Mouse (Mus musculus) neural tube, embryonic 10.5 days (tissue): ENCODE measurements around the gene Cbx6.

Experiments used
- DNase-seq: peaks from one replicate; pipeline ENCODE4 v3.0.0-alpha.2; 2017; ENCODE audit warnings: low spot score; ENCODE audit errors: extremely low spot score

The Cbx6 gene

DNA sequence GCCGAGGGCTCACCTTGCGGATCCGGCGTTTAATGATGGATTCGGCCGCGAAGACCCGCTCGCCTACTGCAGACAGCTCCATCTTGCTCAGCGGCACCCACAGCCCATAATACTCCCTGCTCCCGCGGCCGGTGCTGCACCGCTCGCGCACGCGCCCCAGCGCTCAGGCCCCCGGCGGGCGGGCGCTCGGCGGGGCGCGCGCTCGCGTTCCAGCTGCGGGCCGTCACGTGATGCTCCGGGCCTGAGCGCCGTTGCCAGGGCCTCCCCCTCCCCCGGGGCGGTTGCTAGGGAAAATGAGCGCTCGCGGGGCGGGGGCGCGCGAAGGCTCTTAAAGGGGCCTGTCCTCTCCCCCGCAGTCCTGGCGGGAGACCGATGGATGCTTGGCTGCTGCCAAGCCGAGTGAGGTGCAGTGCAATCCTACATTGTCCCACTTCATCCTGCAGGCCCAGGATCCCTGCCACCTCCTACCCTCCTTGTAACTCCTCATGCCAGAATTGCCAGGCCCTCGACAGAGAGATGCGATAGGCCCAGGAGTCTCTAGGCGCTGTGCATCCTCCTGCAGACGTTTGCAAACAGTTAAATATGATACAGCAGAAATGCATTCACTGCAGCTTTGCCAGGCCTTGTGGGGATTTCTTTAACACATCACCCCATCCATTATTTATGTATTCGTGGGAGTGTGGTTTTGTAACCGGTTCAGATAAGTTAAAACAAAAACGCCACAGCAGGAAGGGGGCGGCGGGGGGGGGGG is at the start of gene Cbx6, which contains the start of gene Npcd:
Gene Cbx6, minus strand, starts transcription at position 559 of the 751 bp plus-strand sequence.
Gene Npcd, minus strand, starts transcription at position 108 of the 751 bp plus-strand sequence.
- DNase-seq, result peak; percentile 99

DNA sequence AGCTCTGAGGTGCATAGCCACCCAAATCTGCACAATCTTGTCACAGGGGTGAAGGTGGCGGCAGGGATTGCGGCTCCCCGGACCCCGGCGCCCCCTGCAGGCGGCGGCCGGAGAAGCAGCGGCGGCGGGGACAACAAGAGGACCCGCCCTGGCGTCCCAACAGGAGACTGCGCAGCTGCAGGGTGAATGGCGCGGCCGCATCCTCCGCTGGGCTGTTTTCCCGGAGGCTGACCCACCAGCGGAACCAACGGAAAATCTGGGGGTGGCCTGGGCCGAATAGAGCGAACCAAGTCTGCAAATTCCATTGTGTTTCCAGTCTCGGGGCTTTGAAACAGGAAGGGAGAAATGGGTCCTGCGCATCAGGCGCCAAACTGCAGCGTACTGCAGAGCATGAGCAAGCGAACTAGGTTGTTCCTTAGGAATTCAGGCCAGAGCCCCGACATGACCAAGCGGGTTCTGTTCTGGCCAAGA is 48.9 kb upstream of the Cbx6 start:
- DNase-seq, result peak; percentile 96

DNA sequence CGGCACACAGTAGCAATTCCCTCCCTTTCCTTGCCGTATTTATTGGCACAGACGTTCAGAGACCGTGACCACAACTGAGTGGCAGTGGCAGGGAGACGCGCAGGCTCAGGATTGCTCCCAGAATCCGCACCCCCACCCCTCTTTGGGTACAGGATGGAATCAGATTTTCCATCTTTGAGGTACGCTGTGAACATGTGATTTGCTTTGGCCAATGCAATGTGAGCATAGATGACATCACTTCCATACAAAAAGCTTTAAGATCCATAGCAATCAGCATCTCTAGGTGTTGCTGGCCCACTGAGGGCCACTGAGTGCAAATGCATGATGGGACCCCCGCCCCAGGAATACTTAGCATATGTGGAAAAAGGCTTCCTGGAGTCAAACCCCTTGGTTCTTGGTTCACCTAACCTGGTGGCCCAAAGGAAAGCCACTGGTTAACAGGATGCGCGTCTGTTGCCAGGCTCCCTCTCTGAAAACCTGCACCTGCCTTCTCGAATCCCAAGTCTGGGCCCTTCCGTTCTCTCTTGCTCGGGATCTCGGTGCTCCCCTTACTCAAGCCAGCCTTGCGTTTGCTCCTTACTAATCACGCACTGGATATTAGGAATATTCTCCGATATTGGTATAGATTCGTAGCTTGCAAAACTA is 48.3 kb upstream of the Cbx6 start:
- DNase-seq, result no peak

DNA sequence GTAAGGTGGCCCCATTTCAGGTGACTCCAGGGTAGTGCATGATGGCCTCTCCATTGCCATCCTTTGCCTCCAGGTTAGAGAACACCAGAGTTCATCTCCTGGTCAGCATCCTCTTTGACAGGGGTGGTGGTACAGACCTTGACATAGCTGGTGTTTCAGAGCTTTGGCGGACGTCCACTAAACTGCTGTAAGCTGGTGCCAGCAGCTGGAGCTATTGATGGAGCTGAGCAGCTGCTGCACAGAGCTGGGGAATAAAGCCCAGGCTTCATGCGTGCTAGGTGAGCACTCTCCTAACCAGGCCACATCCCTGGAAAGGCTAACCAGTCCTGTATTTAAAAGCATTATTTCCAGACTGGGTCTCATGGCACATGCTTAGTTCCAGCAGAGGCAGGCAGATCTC is 46.0 kb upstream of the Cbx6 start:
- no peak for DNase-seq

DNA sequence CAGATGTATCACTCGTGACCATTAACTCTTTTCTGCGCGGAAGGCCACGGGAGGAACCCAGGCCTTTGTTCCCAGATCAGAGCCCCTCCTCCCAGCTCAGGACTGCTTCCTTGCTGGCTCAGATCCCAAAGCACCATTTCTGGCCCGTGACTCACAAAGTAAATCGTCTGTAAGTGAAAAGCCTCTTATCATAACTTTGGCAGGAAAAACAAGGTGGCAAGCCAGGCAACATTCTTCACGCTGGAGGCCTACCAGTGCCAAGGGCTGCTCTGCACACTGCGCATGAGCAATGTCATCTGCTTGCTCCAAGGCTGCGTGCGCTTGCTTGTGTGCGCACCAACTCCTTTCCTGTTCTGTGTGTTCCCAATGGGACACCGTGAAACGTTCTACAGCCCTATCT is 44.8 kb upstream of the Cbx6 start:
- DNase-seq, result no peak

DNA sequence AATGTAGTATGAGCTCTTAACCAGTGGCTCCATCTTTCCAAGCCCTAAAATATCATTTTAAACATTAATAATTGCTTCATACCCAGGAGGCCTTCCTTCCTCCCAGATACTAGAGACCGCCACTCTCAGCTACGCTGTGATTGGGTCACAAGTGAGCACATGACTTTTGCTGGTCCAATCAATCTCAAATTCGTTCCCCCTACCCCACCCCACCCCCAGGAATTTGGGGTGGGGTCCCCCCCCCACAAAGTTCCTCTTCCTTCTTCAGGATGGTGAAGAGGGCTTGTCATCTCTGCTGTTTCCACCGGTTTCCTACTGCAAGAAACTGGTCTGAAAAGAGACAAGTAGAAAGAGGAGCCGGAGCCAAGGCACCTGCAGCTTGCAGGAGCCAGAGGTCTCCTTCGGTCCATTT is 44.2 kb upstream of the Cbx6 start:
- no peak for DNase-seq

DNA sequence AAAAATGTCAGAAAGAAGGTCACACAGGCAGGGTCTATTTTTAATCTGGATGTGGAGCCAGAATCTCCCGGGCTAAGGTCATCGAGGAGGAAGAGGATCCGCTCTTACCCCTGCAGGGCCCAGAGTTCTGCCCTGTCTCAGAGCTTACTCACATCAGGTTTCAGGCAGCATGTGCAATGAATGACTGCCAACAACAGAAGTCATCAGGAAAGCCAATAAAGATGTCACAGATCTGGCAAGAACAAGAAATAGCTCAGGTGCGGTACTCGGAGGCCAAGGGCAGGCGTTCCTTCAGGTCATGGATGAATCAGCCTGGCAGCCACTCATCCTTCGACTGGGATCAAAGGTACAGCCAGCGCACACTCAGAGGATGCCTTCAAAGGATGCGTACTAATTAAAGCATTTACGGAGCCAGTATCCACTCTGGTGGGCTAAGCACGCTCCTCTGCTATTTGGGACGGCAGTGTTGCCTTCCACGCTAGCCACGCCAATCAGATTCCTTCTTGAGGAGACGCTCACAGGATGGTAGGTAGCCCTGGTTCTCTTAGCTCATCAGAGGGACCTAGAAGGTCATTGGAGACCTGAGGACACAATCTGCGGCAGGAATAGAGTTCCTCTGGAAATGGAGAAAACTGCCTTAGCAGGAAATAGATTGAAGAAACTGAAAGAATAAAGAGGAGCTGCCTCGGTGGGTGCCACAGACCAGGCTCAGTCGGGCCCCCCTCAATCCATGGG is 40.9 kb upstream of the Cbx6 start:
- DNase-seq, result no peak

DNA sequence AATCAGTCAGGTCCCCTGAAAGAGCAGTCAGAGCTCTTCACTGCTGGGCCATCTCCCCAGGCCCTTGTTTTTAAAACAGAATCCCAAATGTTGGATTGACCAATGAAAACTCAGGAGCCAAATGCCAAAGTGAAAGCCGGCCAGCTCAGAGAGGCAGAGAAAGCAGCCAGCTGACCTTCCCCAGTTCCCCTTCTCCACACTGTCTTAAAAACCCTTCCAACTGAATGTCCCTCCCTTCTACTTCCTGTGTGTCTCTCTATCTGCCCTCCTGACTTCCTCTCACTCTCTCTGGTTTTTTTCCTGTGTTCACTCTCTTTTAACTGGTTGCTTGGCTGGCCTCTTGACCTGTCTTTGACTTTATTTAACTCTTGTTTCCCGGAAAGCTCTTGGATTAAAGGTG is 39.5 kb upstream of the Cbx6 start:
- no peak for DNase-seq

DNA sequence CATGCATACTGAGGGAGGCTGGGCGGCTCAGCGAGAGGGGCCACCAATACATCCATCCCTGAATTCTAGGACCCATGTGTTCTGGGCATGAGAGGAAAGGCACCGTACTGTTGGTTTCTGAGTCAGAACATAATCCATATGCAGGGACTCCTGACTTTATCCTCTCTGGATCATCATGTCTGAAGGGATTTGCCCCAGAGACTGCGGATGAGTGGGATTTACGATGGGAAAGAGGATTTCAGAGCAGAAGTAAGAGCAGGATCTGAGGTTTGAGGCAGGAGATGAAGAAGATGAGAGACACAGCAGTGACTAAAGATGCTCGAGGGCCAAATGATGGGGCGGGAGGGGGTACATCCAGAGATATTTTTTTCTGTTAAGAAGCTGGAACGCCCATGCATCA is 39.1 kb upstream of the Cbx6 start:
- DNase-seq, result no peak

DNA sequence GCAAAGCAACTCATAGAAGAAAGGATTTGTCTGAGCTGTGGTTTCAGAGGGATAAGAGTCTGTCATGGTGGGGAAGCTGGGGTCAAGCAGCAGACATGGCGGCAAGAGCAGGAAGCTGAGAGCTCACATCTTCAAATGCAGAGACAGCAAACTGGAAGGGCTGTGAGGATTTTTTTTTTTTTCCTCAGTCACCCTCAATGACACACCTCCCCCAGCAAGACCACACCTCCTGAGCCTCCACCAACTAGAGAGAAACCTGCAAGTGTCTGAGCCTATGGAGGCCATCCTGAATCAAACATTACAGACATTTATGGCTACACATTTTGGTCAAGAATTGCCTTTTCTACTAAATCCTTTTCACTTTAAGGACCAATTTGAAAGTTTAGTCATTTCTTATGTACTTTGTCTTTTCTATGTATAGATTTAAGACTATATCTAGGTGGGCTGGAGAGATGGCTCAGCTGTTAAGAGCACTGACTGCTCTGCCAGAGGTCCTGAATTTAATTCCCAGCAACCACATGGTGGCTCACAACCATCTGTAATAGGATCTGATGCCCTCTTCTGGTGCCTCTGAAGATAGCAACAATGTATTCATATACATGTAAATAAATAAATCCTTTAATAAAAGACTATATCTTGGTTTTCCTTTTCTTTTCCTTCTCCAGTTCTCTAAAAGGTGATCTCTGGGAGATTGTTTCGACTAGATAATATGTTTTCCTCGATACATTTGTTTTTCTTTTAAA is 32.9 kb upstream of the Cbx6 start:
- no peak for DNase-seq

DNA sequence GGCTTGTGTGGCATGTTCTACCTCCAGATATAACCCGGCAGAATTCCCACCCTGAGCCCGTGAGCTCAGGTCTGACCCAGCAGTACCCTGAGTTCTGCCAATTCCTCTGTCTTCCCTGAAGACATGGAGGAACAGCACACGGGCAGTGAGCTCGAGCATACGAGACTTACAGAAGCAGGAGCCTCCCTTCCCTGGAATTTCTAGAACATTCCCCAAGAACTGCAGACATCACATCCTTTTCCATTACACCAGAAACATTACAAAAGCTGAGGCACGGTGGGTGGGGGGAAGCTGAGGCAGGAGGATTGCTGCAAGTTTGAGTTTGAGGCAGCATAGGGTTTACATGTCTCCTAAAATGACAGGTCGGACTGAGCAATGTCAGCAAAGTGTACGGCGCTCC is 25.3 kb upstream of the Cbx6 start:
- DNase-seq, result no peak

DNA sequence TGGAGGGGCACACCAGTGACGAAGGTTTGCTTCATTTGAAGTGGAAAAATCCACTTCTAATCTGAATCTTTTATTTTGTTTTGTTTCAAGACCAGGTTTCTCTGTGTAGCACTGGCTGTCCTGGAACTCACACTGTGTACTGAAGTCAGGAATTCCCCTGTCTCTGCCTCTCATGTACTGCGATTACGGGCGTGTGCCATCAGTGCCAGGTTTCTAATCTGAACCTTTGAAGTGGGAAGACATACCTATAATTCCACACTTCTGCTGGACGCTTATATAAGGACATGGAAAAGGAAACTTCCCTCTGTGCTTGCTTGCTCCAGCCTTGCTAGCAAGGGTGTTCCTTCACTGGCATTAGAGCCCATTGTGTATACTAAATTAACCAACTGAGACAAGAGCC is 24.5 kb upstream of the Cbx6 start:
- no peak for DNase-seq

DNA sequence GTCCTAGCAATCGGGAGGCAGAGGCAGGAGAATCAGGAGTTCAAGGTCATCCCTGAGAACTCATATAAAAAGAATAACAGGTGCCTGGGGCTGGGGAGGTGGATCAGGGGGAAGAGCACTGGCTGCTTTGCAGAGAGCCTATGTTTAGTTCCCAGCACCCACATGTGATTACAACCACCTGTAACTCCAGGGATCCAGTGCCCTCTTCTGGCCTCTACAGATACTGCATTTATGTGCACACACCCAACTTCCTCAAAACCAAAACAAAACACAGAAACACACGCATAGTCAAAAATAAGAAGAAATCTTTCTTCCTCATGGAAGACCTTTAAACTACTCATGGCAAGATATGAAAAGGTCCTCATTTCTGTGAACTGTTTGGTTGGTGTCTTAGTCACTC is 15.7 kb upstream of the Cbx6 start:
- no peak for DNase-seq

DNA sequence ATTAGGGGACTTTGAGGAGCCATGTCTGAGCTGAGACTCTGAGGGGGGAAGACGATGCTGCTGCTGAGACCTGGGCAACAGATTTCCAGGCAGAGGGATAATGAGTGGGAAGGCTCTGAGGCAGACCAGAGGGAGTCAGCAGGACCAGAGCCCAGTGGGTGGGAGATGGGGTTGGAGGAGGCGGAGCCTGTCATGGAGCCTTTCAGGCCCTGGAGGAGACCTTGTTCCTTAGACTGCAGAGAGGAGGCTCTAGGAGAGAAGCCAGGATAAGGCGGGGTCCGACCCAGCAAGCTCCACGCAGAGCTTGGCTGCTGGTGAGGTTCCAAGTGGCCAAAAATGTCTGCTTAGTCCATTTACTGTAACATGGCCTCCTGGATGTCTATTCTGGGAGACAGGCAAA is 12.6 kb upstream of the Cbx6 start:
- DNase-seq, result no peak

DNA sequence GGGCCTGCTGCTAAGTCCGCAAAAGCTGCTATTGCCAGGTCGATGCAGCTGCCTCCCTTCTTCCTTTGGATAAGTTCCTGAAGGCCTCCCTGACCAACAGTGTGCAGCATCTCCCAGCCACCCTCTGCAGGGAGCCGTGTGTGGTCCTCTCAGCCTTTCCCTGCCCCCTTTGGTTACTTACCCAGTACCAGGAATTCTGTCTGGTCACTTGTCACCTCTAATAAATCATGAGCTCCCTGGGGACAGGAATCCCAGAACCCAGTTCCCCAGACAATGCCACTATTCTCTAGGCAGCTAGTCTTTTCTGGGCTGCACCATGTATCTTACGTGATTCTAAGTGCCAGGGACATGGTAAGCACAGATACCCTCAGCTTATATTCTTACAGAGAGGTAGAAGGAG is 11.5 kb upstream of the Cbx6 start:
- no peak for DNase-seq

DNA sequence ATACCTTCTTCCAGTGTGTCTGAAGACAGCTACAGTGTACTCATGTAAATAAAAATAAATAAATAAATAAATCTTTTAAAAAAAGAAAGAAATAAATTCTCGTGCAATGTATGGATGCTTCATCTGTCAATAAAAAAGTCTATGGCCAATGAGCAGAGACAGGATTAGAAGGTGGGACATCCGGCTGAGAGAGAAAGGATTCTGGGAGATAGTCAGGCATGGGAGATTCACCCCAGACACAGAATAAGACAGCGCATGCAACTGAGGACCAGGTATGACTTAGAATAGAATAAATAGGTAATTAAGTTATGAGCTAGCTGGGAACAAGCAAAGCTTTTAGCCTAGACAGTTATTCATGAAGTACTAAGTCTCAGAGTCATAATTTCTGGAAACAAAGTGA is 8.5 kb upstream of the Cbx6 start:
- DNase-seq, result no peak

DNA sequence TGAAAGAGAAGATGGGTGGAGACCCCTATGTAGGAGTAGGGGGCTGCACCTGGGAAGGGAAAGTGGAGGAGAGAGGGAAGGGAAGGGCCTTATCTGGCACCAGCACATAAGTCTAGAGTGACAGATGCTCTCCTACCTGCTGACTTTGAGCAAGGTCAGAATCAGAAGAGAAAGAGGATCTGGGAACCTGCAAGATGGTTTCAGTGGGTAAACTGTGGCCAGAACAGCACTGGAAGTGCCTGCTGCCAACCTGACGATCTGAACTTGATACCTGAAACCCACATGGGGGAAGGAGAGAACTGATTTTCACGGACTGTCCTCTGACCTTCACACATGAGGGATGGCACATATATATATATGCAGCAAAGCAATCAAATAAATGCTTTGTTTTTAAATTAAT is 5.8 kb upstream of the Cbx6 start:
- DNase-seq, result no peak

DNA sequence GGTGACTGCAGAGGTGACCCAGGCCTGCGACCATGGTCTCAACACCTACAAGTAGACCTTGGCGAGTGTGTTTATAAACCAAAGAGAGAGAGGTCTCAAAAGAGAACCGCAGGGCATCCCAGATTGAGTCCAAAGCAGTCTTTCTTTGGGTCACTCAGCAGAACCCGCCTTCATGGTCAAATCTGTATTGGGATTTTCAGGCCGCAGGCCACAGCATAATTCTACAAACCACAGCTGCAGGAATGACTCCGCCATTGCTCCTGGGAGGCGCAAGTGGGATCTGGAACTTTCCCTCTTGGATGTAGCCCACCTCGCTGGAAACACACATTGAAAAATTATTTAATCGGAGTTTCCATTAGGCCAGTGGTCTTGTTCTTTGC is 383 bp upstream of the Cbx6 start:
- no peak for DNase-seq

DNA sequence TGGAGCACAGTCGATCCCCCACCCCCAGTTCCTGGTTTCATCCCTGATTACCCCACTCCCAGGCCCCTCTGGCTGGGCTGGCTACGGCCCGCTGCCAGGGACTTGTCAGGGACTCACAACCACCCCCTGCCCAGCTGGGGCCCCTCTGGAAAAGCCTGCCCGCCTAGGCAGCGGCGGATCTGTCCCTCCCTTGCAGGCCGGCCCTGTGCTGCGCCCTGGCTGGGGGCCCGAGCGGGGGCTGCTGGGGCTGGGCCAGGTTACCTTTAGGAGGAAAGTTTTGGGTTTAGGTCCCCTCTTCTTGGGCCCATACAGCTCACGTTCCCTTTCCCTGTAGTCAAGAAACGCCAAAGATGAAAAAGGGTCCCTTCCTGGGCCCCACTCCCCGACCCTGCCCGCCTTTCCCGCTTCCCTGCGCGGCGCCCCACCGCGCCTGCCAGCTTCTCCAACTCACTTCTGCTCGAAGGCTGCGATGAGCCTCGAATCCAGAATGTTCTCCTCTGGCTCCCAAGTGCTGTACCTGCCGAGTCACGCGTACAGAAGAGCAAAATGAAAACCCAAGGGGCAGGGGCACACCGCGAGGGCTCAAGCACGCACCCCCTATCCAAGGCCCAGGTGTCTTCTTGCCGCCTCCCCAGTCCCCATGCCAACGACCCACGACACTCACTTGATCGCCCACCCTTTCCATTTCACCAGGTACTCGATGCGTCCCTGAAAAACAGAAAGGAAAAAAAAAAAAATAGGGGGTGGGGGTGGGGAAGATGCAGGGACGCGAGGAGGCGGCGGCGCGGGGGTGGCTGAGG is 1.0 kb downstream of the Cbx6 start:
- DNase-seq, result peak; percentile 56

DNA sequence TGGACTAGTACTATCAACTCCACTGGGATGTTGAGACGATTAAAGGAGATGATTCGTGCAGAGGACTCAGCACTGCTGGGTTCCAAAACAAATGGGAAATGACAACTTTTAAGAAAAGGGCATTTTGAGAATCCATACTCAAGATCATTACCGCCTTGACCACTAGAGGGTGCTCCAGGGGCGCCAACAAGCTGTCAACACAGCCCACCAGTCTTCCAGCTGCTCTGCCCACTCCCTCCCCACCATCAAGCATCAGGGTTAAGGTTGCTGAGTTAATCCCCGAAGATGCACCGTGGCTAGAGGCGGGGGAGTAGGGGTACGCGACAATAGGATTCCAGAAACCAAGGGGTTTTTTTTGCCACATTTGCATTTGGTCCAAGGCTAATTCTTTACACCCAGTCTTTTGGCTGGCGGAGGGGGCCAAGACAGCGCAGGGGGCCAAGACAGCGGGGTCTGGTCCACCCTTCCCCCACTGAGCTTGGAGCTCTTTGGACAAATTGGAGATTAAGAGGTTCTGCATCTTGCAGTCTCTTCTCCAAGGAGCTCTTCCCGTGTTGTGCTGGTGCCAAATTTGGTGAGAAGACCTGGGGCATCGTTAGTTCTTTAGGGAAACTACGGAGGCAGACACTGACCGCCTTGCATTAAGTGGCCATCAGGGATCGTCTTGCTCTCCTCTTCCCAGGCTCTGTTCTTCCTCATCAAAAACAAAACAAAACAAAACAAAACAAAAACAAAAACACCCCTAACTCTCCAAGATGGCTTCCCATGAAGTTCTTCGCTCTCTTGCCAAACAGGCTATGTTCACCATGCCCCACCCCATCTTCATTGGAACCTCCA is 2.2 kb downstream of the Cbx6 start:
- DNase-seq, result peak; percentile 78
